Mouse (Mus musculus) liver, embryonic 15.5 days (tissue): Measurements from ENCODE around the gene Tekt2. TPM values are rescaled to one million over a fixed set of nuclear protein-coding genes. Genes with fewer than 3 reads are reported as not detected.

Experiments used
- ATAC-seq: fragments of 200-750 bp; cut with Nextera tagmentation; 2 replicates; pipeline ENCODE4 v1.8.0; 2017; ENCODE audit warnings: moderate number of reproducible peaks, mild to moderate bottlenecking, moderate library complexity; ENCODE audit not compliant: insufficient read depth
- H3K27ac ChIP-seq: fragments of 300-500 bp; sonication (generic); replicated peaks from 2 replicates; pipeline ENCODE4 v1.5.1; 2015; ENCODE audit warnings: mild to moderate bottlenecking, inconsistent platforms
- H3K27me3 ChIP-seq: fragments of 300-500 bp; sonication (generic); 2 replicates; pipeline ENCODE4 v1.6.1; 2015; ENCODE audit warnings: mild to moderate bottlenecking, inconsistent platforms
- H3K36me3 ChIP-seq: fragments of 300-500 bp; sonication (generic); replicated peaks from 2 replicates; pipeline ENCODE4 v1.6.1; 2015; ENCODE audit warnings: moderate library complexity, mild to moderate bottlenecking, inconsistent platforms
- H3K4me1 ChIP-seq: fragments of 300-500 bp; sonication (generic); replicated peaks from 2 replicates; pipeline ENCODE4 v1.6.1; 2015; ENCODE audit warnings: inconsistent platforms
- H3K4me2 ChIP-seq: fragments of 300-500 bp; sonication (generic); 2 replicates; pipeline ENCODE4 v1.6.1; 2015; ENCODE audit warnings: moderate library complexity, mild to moderate bottlenecking, inconsistent platforms
- H3K4me3 ChIP-seq: fragments of 300-500 bp; sonication (generic); replicated peaks from 2 replicates; pipeline ENCODE4 v1.5.1; 2015; ENCODE audit warnings: mild to moderate bottlenecking, inconsistent platforms
- H3K9ac ChIP-seq: fragments of 300-500 bp; sonication (generic); 2 replicates; pipeline ENCODE4 v1.6.1; 2015; ENCODE audit warnings: moderate library complexity, mild to moderate bottlenecking, inconsistent platforms
- H3K9me3 ChIP-seq: fragments of 300-500 bp; sonication (generic); replicated peaks from 2 replicates; pipeline ENCODE4 v1.6.1; 2016; ENCODE audit warnings: inconsistent platforms
- WGBS: fragments of 180-500 bp; shearing (Covaris S2); methylation state at CpG from one replicate; pipeline ENCODE4 v1.1.7; 2015; ENCODE audit warnings: mixed read lengths; ENCODE audit not compliant: insufficient replicate concordance; 5-methylcytosine and 5-hydroxymethylcytosine counted together
- polyA plus RNA-seq: library from polyadenylated mRNA; unstranded; fragments of >200 nt; fragmentation: Nextera tagmentation; extraction: Ambion mirVana; gene quantifications from 2 replicates; pipeline ENCODE4 v1.2.1, GENCODE M21; 2015

Gene Tekt2
- polyA plus RNA-seq, 1 experiment from 2014 or later: 0.50 TPM

DNA sequence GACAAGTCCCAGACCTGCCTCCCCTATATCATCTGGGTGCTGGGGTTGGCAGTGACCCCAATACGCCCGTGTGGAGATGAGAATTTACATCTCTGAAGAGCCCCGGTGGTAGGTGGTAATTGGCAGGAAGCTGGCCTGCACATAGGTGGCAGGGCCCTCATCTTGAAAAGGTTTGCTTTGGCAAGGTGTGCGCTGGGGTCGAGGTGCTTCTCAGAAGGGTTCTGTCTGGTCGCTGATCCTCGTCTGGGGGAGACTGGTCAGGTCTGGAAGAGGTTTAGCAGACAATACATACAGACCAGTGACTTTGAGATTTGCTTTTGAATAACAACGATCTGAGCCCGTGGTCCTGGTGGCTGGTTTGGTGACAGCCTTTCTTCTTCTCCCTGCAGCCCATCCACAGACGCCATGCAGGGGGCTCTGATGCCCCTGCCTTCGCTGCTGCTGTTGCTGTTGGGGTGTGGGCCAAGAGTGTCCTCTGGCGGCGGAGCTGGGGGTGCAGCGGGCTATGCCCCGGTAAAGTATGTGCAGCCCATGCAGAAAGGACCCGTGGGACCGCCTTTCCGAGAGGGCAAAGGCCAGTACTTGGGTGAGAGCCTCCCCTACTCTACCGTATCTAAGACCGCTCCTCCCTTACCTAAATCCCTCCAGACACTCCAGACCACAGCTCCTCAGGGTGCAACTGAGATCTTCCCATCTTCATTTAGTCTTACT is 16.1 kb downstream of the Tekt2 start:
- Histone ChIP-seq H3K4me2 (peak overlapping the region; percentile 37), H3K27me3 (peaks cover 22% of the 10 kb centered on the region; the same call in 1 of the 2 replicates), H3K9ac (no peak overlapping the region), H3K36me3 (no peaks in the 10 kb centered on the region), H3K27ac (no peak overlapping the region), H3K4me3 (0 out of 2 replicates have a peak overlapping the region, but pooled peaks have one; percentile 4), H3K4me1 (peaks cover 4% of the 10 kb centered on the region; the same call in 1 of the 2 replicates), H3K9me3 (no peaks in the 10 kb centered on the region)
- WGBS: 16% methylated on average over 20 of the region's 20 CpGs
- no peak for ATAC-seq

DNA sequence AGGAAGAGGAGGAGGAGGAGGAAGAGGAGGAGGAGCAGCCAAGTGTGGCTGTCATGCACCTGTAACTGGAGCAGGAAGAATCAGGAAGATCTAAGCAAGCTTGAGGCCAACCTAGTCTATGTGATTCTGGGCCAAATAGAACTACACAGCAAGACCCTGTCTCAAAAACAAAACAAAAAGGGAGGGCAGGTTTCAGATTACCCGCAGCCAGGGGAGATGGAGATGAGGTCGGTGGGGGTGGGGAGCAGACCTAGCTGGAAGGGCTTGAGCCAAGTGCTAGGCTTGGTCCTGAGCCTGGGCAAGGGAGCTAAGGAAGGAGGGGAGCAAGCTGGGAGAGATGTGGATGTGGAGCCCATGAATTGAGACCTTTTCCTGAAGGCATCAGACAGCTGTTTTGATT is 18.7 kb downstream of the Tekt2 start:
- H3K9ac ChIP-seq: no peak overlapping the region
- H3K9me3 ChIP-seq: no peaks in the 10 kb centered on the region
- H3K4me3 ChIP-seq: no peak overlapping the region
- no peak overlapping the region for H3K4me2 ChIP-seq
- no peak overlapping the region for H3K27ac ChIP-seq
- no peaks in the 10 kb centered on the region for H3K36me3 ChIP-seq
- WGBS: 23% methylated on average over 2 of the region's 2 CpGs
- ATAC-seq: no peak
- H3K27me3 ChIP-seq: peaks cover 43% of the 10 kb centered on the region
- peaks cover 4% of the 10 kb centered on the region; the same call in 1 of the 2 replicates for H3K4me1 ChIP-seq

DNA sequence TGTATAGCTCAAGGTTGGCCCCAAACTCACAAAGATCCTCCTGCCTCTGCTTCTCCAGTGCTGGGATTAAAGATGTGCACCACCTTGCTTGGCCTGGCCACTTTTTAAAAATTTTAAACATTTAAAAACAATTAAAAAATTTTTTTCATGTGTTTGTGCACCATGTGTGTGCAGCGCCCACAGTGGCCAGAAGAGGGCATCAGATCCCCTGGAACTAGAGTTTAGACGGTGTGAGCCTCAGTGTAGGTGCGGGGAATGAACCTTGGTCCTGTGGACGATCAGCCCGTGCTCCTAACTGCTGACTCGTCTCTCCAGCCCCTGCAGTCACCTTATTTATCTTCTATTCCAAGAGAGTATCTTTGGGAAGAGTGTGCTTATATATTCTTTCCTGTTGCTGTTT is 19.4 kb downstream of the Tekt2 start:
- no peak overlapping the region for H3K9ac ChIP-seq
- H3K27ac ChIP-seq: no peak overlapping the region
- no peaks in the 10 kb centered on the region for H3K36me3 ChIP-seq
- H3K4me2 ChIP-seq: no peak overlapping the region
- no peak for ATAC-seq
- H3K4me1 ChIP-seq: peaks cover 9% of the 10 kb centered on the region
- WGBS: 71% methylated on average over 6 of the region's 6 CpGs
- H3K9me3 ChIP-seq: no peaks in the 10 kb centered on the region
- peaks cover 51% of the 10 kb centered on the region for H3K27me3 ChIP-seq
- no peak overlapping the region for H3K4me3 ChIP-seq

DNA sequence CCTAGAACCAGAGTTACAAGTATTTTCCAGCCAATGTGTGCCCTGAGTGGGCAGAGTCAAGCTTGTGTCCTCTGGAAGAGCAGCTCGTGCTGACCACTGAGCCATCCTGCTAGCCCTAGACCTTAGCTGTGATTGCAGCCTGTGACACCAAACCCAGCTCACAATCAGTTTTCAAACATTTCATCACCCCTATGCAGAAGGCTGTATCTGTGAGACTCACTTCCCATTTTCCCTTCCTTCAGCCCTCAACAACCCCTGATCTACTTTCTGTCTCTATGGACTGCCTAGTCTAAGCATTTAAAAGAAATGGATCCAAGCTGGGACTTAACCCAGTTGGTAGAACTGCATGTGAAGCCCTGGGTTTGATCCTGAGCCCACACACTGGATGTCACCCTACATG is 20.1 kb downstream of the Tekt2 start:
- Histone ChIP-seq H3K4me1 (peaks cover 16% of the 10 kb centered on the region), H3K9ac (no peak overlapping the region)

DNA sequence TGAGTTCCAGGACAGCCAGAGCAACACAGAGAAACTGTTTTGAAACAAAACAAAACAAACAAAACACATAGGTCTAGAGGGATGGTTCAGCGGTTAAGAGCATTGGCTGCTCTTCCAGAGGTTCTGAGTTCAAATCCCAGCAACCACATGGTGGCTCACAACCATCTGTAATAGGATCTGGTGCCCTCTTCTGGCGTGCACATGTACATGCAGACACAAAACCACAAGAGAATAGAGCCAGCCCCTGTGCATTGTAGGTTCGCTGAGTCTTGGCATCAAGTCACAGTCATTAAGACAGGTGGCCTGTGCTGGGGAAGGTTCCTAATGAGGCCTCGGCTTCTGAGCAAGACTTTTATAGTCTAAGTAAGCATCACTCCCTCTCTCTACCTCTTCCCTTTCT is 21.6 kb downstream of the Tekt2 start:
- Histone ChIP-seq H3K36me3 (no peaks in the 10 kb centered on the region), H3K27ac (no peak overlapping the region), H3K4me3 (no peak overlapping the region), H3K4me1 (peaks cover 11% of the 10 kb centered on the region), H3K9me3 (no peaks in the 10 kb centered on the region), H3K27me3 (peaks cover 66% of the 10 kb centered on the region), H3K9ac (no peak overlapping the region), H3K4me2 (no peak overlapping the region)
- 40% methylated on average over 4 of the region's 4 CpGs for WGBS
- ATAC-seq: no peak

More for the DNA sequence above, 20.1 kb downstream of the Tekt2 start:
- Histone ChIP-seq H3K27ac (no peak overlapping the region), H3K4me2 (no peak overlapping the region), H3K9me3 (no peaks in the 10 kb centered on the region), H3K27me3 (peaks cover 57% of the 10 kb centered on the region), H3K36me3 (no peaks in the 10 kb centered on the region), H3K4me3 (no peak overlapping the region)
- 39% methylated on average over 1 of the region's 1 CpGs for WGBS
- ATAC-seq: no peak

DNA sequence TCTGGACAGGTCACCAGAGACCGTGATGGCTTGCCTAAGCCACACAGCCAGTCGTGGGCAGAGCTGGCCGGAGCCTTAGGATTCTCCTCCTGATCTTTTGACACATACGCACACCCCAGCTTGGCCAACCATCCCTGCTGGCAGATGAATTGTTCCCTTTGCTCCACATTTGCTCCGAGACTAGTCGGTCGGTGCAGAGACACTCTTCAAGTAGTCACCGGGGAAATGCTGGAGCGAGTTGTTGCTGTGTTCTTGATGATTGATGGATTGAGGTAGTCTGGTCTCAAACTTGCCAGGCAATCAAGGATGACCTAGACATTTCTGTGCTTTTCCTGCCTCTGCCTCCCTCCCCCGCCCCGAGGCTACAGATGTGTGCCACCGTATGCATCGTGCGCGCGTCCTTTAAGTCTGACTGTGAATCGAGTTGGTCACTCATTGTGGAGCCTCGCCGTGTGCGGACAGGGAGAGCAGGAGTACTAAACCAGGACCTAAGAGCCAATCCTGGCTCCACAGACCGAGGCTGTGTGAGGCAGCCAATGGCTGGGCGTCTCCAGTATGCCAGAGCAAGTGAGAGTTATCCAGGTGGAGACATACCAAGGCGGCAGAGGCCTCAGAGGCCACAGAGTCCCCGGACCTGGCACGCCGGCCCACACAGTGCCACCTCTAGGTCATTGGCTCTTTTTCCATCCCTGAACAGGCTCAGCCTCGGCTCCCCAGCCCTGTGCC is 23.7 kb downstream of the Tekt2 start:
- Histone ChIP-seq H3K9ac (no peak overlapping the region), H3K4me2 (peak overlapping the region; percentile 50), H3K4me1 (peaks cover 17% of the 10 kb centered on the region), H3K27ac (no peak overlapping the region), H3K27me3 (peaks cover 77% of the 10 kb centered on the region), H3K36me3 (no peaks in the 10 kb centered on the region), H3K4me3 (peak overlapping the region; percentile 24; the same call in 1 of the 2 replicates), H3K9me3 (no peaks in the 10 kb centered on the region)
- no peak for ATAC-seq
- 9% methylated on average over 27 of the region's 27 CpGs for WGBS

DNA sequence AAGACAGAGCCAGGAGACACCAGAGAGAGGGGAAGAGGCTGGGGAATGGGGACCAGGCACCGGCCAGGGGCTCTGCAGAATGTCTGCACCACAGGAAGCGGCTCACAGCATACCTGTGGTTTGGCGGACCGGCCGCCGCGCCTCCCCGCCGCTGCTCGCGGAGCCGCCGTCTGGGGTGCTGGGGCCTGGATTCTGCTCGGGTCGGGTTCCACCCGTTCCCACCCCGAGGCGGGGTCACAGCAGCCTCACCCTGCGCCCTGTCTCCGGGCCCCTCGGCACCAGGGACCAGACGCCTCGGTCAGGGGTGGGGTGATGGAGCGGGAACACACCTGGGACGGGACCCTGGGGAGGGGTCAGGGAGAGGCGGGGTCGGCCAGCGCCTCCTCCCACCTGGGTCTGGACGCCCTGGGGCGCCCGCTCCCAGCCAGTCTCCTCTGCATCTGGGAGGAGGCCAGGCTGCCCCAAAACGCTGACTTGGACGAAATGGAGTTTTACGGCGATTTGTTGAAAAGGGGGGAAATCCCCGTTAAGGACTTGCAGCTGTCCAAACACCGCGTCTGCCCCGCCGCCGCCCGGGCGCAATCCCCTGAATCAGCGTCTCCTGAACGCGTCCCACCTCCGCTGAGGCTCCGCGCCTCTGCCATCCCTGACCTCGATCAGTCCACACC is 24.4 kb downstream of the Tekt2 start:
- Histone ChIP-seq H3K4me3 (peak overlapping the region; percentile 24), H3K27me3 (peaks cover 82% of the 10 kb centered on the region), H3K4me1 (peaks cover 21% of the 10 kb centered on the region), H3K9me3 (no peaks in the 10 kb centered on the region), H3K27ac (no peak overlapping the region), H3K36me3 (no peaks in the 10 kb centered on the region), H3K4me2 (peak overlapping the region; percentile 50), H3K9ac (no peak overlapping the region)
- WGBS: 1% methylated on average over 50 of the region's 50 CpGs
- ATAC-seq: no peak

DNA sequence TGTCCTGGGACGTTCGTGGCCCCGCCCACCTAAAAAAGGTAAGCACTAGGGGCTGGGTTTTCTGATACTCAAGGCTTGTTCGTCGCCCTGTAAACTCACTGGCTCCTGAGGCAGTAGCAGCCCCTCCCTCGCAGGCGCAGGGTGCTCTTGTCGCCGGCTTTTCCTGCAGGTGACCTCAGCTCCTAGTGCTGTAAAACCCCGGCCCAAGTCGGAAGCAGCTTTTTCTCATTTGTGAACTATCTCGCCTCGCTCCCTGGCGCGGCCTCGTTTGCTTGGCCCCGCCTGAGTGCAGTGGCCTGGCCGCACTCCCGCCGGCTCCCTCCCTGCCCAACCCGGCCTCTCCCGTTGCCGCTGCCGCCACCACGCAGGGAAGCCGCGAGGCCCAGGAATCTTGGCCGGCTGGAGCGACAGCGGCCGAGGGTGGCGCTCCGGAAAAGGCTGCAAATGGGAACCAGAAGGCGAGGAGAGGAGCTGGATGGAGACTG is 28.8 kb downstream of the Tekt2 start:
- H3K36me3 ChIP-seq: no peaks in the 10 kb centered on the region
- 1% methylated on average over 34 of the region's 34 CpGs for WGBS
- no peak overlapping the region for H3K9ac ChIP-seq
- H3K4me2 ChIP-seq: peak overlapping the region; percentile 48
- no peak for ATAC-seq
- H3K27me3 ChIP-seq: peaks cover 74% of the 10 kb centered on the region
- H3K27ac ChIP-seq: no peak overlapping the region
- H3K4me3 ChIP-seq: peak overlapping the region; percentile 18; the same call in 1 of the 2 replicates
- no peaks in the 10 kb centered on the region for H3K9me3 ChIP-seq
- peaks cover 21% of the 10 kb centered on the region for H3K4me1 ChIP-seq

DNA sequence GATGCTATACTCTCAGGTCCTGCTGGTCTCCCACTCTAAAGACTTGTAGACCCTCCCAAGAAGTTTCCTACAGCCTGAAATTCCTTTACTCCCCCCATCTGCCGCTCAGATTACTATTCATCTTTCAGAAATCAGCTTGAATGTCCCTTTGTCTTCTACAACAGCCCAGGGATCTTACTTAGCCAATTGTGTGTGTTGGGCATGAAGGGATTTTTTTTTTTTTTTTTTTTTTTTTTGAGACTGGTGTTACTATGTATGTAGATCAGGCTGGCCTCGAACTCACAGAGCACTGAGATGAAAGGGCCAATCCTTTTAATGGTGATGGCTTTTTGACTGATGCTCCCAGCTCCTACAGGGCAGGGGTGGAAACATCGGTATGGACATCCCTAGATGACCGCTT is 29.6 kb downstream of the Tekt2 start:
- Histone ChIP-seq H3K4me3 (no peak overlapping the region), H3K27me3 (peaks cover 74% of the 10 kb centered on the region), H3K27ac (no peak overlapping the region), H3K9me3 (no peaks in the 10 kb centered on the region), H3K9ac (no peak overlapping the region), H3K4me2 (no peak overlapping the region), H3K4me1 (peaks cover 15% of the 10 kb centered on the region), H3K36me3 (no peaks in the 10 kb centered on the region)
- WGBS: 38% methylated on average over 4 of the region's 4 CpGs
- no peak for ATAC-seq

DNA sequence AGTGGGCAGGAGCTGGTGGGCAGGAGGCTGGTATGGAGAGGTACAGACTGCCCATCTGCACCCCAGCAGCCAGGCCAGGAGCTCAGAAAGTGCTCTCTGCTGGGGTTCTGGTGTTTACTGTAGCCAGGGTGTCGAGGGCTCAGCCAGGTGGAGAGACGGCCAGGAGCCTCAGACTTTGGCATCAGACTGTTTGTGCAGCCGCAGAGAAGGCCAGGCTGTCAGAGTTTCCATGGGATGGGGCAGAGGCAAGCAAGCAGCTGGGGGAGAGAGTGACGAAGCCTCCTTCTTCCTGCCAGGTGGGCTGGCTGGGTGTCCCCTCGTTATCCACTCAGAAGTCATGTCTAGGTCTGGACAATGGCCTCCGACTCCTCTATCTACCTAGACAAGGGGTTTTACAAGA is 30.3 kb downstream of the Tekt2 start:
- WGBS: 62% methylated on average over 6 of the region's 6 CpGs

DNA sequence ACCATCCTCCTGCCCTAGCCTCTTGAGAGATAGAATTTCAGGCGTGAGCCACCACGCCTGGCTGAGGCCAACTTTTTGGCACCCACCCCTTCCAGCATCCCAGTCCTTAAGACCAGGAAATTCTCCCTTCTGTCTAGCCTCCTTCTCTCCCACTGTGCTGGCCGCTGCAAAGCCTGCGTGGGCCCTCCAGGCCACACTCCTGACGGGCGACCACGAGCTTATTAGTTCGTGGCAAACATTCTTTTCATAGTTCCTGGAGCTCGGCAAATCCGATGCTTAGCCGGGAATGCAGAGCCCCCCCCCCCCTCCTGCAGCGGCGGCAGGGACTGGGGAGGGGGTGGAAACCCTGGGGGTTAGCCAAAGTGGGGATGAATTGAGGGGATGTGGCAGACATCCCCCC is 34.3 kb downstream of the Tekt2 start:
- Histone ChIP-seq H3K27me3 (peaks cover 71% of the 10 kb centered on the region), H3K4me3 (no peak overlapping the region), H3K4me1 (peaks cover 7% of the 10 kb centered on the region; the same call in 1 of the 2 replicates), H3K9ac (no peak overlapping the region), H3K27ac (no peak overlapping the region), H3K4me2 (no peak overlapping the region), H3K36me3 (no peaks in the 10 kb centered on the region), H3K9me3 (no peaks in the 10 kb centered on the region)
- ATAC-seq: no peak
- WGBS: 34% methylated on average over 13 of the region's 13 CpGs

More for the DNA sequence above, 30.3 kb downstream of the Tekt2 start:
- Histone ChIP-seq H3K9me3 (no peaks in the 10 kb centered on the region), H3K4me2 (no peak overlapping the region), H3K4me3 (no peak overlapping the region), H3K4me1 (peaks cover 10% of the 10 kb centered on the region), H3K27me3 (peaks cover 71% of the 10 kb centered on the region), H3K27ac (no peak overlapping the region), H3K36me3 (no peaks in the 10 kb centered on the region), H3K9ac (no peak overlapping the region)
- ATAC-seq: no peak; the same call in 1 of the 2 replicates
